15 mouse cellular contexts compared by ENCODE assay signal in the genomic region with DNA sequence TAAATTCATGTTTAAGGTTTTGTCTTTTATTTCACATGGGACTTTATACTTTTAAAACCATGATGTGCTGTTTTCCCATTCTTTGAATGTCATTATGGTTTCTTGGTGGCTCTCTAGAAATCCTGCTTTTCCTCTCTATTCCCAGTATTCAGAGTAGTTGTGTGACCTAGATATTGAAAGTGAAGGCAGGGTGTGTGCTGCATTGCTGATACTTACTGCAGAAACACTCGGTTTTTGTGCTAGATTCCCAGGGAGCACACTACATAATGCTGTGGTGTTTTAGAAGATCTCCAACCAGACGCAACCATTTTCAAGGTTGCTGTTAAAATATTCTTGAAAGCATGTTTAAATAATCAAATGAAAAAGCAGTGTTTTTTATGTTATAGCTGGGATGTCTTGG.
"Had no signal": no experiment of that assay in that cellular context is flagged by ENCODE, and none has a peak within 500 bp of the region (broad histone marks: within the 10 kb centered on the region; RNA-seq: fewer than 3 reads in every experiment).

No protein-coding gene starts in this region.

- H3K4me3 ChIP-seq: left cerebral cortex, adult 2 months; limb, embryonic 10.5 days; liver, embryonic 15.5 days; neural tube, embryonic 13.5 days had no signal

- H3K27me3 ChIP-seq: liver, embryonic 15.5 days; neural tube, embryonic 13.5 days had no signal

- H3K27ac ChIP-seq: kidney, postnatal 0 days; left cerebral cortex, adult 2 months; limb, embryonic 10.5 days; liver, embryonic 15.5 days; neural tube, embryonic 13.5 days; stomach, postnatal 0 days had no signal

- H3K9me3 ChIP-seq: limb, embryonic 10.5 days; liver, embryonic 15.5 days; neural tube, embryonic 13.5 days had no signal

- H3K36me3 ChIP-seq: limb, embryonic 10.5 days; liver, embryonic 15.5 days; neural tube, embryonic 13.5 days had no signal

- ATAC-seq: lung, postnatal 0 days had no signal

- H3K4me1 ChIP-seq: limb, embryonic 10.5 days; liver, embryonic 15.5 days; neural tube, embryonic 13.5 days had no signal

- H3K4me2 ChIP-seq: liver, embryonic 11.5 days; liver, embryonic 15.5 days; neural tube, embryonic 13.5 days had no signal

- H3K9ac ChIP-seq: liver, embryonic 15.5 days; neural tube, embryonic 13.5 days had no signal

- DNase-seq: kidney, adult 11 months; kidney, adult 9 months; kidney, postnatal 4 days; lung, adult 2 months; lung, postnatal 36 days; right cerebral cortex, adult 18-20 months; thymus, postnatal 4 days had no signal
